Mouse (Mus musculus) heart, adult 2 months (tissue): ENCODE measurements around the gene Chic1. TPM values are rescaled to one million over a fixed set of nuclear protein-coding genes. Genes with fewer than 3 reads are reported as not detected.

Source experiments
- DNase-seq, 2 experiments: peaks; one replicate each; pipeline ENCODE4 v3.0.0; 2021
- H3K27ac ChIP-seq: fragments of 200-600 bp; 2 replicates; pipeline ENCODE4 v1.8.1; 2022
- H3K27me3 ChIP-seq: fragments of 200-500 bp; 2 replicates; pipeline ENCODE4 v1.6.1; 2012; ENCODE audit warnings: mild to moderate bottlenecking, low read length, inconsistent platforms, mixed read lengths; ENCODE audit not compliant: control insufficient read depth, insufficient read depth
- H3K36me3 ChIP-seq: fragments of 200-500 bp; 2 replicates; pipeline ENCODE4 v1.6.1; 2012; ENCODE audit warnings: low read length, inconsistent platforms; ENCODE audit not compliant: control insufficient read depth, insufficient read depth
- H3K4me1 ChIP-seq: fragments of 200-500 bp; 2 replicates; pipeline ENCODE4 v1.6.1; 2011; ENCODE audit warnings: low read length; ENCODE audit not compliant: control insufficient read depth, insufficient read depth
- H3K4me3 ChIP-seq: fragments of 200-600 bp; 2 replicates; pipeline ENCODE4 v1.8.1; 2022
- H3K79me2 ChIP-seq: fragments of 200-500 bp; replicated peaks from 2 replicates; pipeline ENCODE4 v1.6.1; 2012; ENCODE audit warnings: mild to moderate bottlenecking, inconsistent platforms, low read length, moderate library complexity, mixed read lengths; ENCODE audit not compliant: control insufficient read depth, insufficient read depth
- H3K9ac ChIP-seq: fragments of 200-500 bp; 2 replicates; pipeline ENCODE4 v1.6.1; 2012; ENCODE audit warnings: low read depth, mild to moderate bottlenecking, control low read depth, inconsistent platforms, low read length, mixed read lengths
- CTCF ChIP-seq: fragments of 200-600 bp; IDR thresholded peaks from 2 replicates; pipeline ENCODE4 v1.8.1; 2022; ENCODE audit warnings: antibody characterized with exemption, mild to moderate bottlenecking, moderate library complexity
- EP300 ChIP-seq: fragments of 200-500 bp; IDR thresholded peaks from 2 replicates; pipeline ENCODE4 v1.6.1; 2011; ENCODE audit warnings: low read depth, low read length, control low read depth; ENCODE audit not compliant: insufficient read depth
- POLR2A ChIP-seq: fragments of 200-500 bp; IDR thresholded peaks from 2 replicates; pipeline ENCODE4 v1.6.1; 2011; ENCODE audit warnings: mild to moderate bottlenecking, low read depth, low read length, control low read depth; ENCODE audit not compliant: insufficient read depth
- WGBS: fragments of 180-500 bp; shearing (Covaris S2); methylation state at CpG from one replicate; pipeline ENCODE4 v1.1.7; 2018; 5-methylcytosine and 5-hydroxymethylcytosine counted together
- intact Hi-C: fragments of 180-260 bp; cut with DNase I; formaldehyde crosslinking; loops from one replicate; pipeline ENCODE4 v1.15.1; 2025
- long read RNA-seq: library from polyadenylated mRNA; stranded (forward); transcript quantifications from one replicate; pipeline ENCODE4 v2.0.0, GENCODE M21; 2021
- polyA plus RNA-seq: library from polyadenylated mRNA; depleted of rRNA; stranded (reverse); fragments of >200 nt; gene quantifications from 2 replicates; pipeline ENCODE4 v1.2.3, GENCODE M21; 2012; rRNA removed
- total RNA-seq, 2 experiments: library from RNA; stranded (reverse); gene quantifications; 2 replicates each; pipeline ENCODE4 v1.2.3; 2021

Chic1 gene
- total RNA-seq, result under 1 TPM; 0.61 to 0.76 TPM
- polyA plus RNA-seq, result 0.21 and 0.64 TPM in 2 replicates
- long read RNA-seq, result 0 reads

- intact Hi-C loops, result no loop called here
- peak; percentile 61 to 66 for DNase-seq
These were observed at the start of gene Chic1 for GRCm38 (mm10) chrX:103356287-103356686. Chic1 (plus strand) TSS chrX:103356476.

GRCm38 (mm10) chrX:103308262-103308661, 48.0 kb upstream of the Chic1 start:
- Histone ChIP-seq H3K27me3 (no peaks in the 10 kb centered on the region), H3K79me2 (no peaks in the 10 kb centered on the region), H3K4me3 (no peak overlapping the region), H3K4me1 (no peaks in the 10 kb centered on the region), H3K27ac (no peak overlapping the region), H3K36me3 (no peaks in the 10 kb centered on the region), H3K9ac (no peak overlapping the region)
- 76% methylated on average over 1 of the region's 1 CpGs for WGBS
- DNase-seq, result no peak
- TF ChIP-seq POLR2A, result no peak
- TF ChIP-seq CTCF, result no peak
- TF ChIP-seq EP300, result no peak
- intact Hi-C loops, result no loop called here

More at GRCm38 (mm10) chrX:103356287-103356686, at the start of gene Chic1:
- WGBS, result 13% methylated on average over 32 of the region's 34 CpGs
- Histone ChIP-seq H3K9ac (peak within 1 kb of the TSS; percentile 70), H3K4me1 (no peaks in the 10 kb centered on the region), H3K36me3 (no peaks in the 10 kb centered on the region), H3K27me3 (no peaks in the 10 kb centered on the region), H3K27ac (no peak within 1 kb of the TSS), H3K79me2 (no peaks in the 10 kb centered on the region), H3K4me3 (peak within 1 kb of the TSS; percentile 52)
- no peak for TF ChIP-seq CTCF
- TF ChIP-seq POLR2A, result no peak
- TF ChIP-seq EP300, result no peak

- 87% methylated on average over 3 of the region's 3 CpGs for WGBS
These were observed 44.6 kb upstream of the Chic1 start for GRCm38 (mm10) chrX:103311723-103312122.

GRCm38 (mm10) chrX:103314146-103314545, 42.1 kb upstream of the Chic1 start:
- no peaks in the 10 kb centered on the region for H3K36me3 ChIP-seq
- H3K79me2 ChIP-seq, result no peaks in the 10 kb centered on the region
- no peak for TF ChIP-seq EP300
- TF ChIP-seq CTCF, result no peak
- TF ChIP-seq POLR2A, result no peak
- H3K27ac ChIP-seq, result no peak overlapping the region
- DNase-seq, result no peak
- WGBS, result 78% methylated on average over 6 of the region's 6 CpGs
- no peak overlapping the region for H3K4me3 ChIP-seq
- intact Hi-C loops, result no loop called here
- no peak overlapping the region for H3K9ac ChIP-seq
- no peaks in the 10 kb centered on the region for H3K27me3 ChIP-seq
- H3K4me1 ChIP-seq, result no peaks in the 10 kb centered on the region

More at GRCm38 (mm10) chrX:103311723-103312122, 44.6 kb upstream of the Chic1 start:
- intact Hi-C loops, result no loop called here
- Histone ChIP-seq H3K4me1 (no peaks in the 10 kb centered on the region), H3K4me3 (no peak overlapping the region), H3K36me3 (no peaks in the 10 kb centered on the region), H3K9ac (no peak overlapping the region), H3K27ac (no peak overlapping the region), H3K79me2 (no peaks in the 10 kb centered on the region), H3K27me3 (no peaks in the 10 kb centered on the region)
- TF ChIP-seq POLR2A (no peak), EP300 (no peak), CTCF (no peak)
- no peak for DNase-seq

GRCm38 (mm10) chrX:103321146-103321545, 35.1 kb upstream of the Chic1 start, which contains the start of gene Cdx4:
Cdx4 (plus strand) TSS chrX:103321398.
- 26% methylated on average over 13 of the region's 13 CpGs for WGBS
- Histone ChIP-seq H3K36me3 (no peaks in the 10 kb centered on the region), H3K9ac (no peak within 1 kb of the TSS), H3K79me2 (no peaks in the 10 kb centered on the region), H3K4me3 (no peak within 1 kb of the TSS), H3K27me3 (no peaks in the 10 kb centered on the region), H3K4me1 (no peaks in the 10 kb centered on the region), H3K27ac (no peak within 1 kb of the TSS)
- TF ChIP-seq POLR2A (no peak), EP300 (no peak), CTCF (no peak)
- intact Hi-C loops, result no loop called here
- no peak for DNase-seq

- TF ChIP-seq EP300, result no peak
- TF ChIP-seq CTCF, result no peak
- no peak for TF ChIP-seq POLR2A
- intact Hi-C loops, result no loop called here
These were observed 30.4 kb upstream of the Chic1 start for GRCm38 (mm10) chrX:103325900-103326299.

More at GRCm38 (mm10) chrX:103325900-103326299, 30.4 kb upstream of the Chic1 start:
- no peak overlapping the region for H3K27ac ChIP-seq
- H3K9ac ChIP-seq, result no peak overlapping the region
- no peak overlapping the region for H3K4me3 ChIP-seq
- no peaks in the 10 kb centered on the region for H3K27me3 ChIP-seq
- H3K4me1 ChIP-seq, result no peaks in the 10 kb centered on the region
- no peaks in the 10 kb centered on the region for H3K79me2 ChIP-seq
- H3K36me3 ChIP-seq, result no peaks in the 10 kb centered on the region
- 68% methylated on average over 3 of the region's 3 CpGs for WGBS
- no peak for DNase-seq
